Mouse (Mus musculus) retina, postnatal 1 day (tissue): ENCODE measurements around the gene Tspan3.

Source experiments
- DNase-seq: peaks from one replicate; pipeline ENCODE4 v3.0.0-alpha.2; 2012

Tspan3 gene

DNA sequence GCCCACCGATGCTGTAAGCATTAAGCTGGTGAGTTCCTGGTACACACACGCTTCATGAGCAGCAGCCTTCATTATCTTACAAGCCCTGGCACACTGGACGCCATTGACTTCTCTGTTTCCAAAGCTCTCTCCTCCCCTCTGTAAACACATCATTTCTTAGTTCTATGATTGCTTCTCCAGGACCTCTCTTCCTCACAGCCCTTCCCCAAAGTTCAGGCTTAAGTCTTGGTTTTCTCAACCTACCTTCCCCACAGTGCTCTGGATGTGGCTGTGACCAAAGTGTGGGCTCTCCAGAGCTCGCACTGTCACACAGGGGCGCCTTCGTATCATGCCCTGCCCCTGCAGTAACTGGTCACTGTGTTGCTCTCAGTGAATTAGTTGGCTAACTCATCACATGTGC lies at the start of gene Tspan3:
Gene Tspan3, minus strand, starts transcription at position 101 of the 400 bp plus-strand sequence.
- no peak for DNase-seq

DNA sequence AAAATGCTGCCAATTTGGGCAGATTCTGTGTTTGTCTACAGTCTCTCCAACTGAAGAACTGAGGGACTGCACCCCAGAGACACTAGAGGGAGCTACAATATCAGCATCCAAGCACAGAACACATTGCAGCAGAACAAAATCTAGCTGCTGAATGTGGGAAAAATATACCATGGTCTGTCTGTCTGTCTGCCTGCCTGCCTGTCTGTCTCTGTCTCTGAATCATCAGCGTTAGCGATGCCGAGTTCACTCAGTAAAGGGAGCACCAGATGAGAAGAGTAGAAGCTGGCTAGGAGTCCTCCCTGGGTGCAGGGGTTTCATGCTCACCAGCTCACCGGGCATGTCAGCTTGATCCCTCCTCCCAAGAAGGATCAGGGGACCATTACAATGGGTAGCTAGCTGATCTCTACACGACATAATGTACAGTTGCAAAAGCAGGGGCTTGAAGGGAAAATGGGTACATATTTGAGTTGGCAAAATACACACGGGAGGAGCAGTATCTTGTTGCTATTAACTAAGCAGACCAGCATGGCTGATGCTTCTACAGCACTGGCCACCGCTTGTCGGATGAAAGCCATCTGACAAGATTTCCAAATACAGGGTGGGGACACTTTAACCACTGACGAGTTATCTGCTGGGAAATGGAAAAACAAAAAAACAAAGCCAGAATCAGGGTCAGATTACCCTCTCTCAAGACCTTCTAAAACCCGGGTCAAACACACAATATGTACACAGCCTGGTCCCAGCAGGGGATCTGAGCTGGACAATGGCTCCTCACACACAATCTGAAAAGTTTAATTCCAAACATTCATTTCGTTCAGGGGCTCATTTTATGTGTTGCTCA lies 48.4 kb upstream of the Tspan3 start:
- DNase-seq = peak; percentile 82

DNA sequence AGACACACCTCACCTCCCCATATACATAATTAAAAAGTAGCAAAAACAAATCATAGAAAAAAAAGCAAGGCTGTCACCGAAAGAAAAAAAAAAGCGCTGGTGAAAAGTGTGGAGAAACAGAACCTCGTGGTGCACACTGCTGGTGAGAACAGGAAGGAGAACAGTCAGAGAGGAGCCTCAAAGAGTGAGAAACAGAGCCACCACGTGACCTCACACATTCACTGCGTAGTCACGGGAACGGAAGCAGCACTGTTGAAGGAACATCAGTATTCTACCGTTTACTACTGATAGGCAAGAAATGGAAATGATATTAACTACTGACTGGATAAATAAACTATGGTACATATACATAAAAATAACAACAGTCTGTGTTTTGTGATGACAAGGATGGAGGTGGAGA lies 43.5 kb upstream of the Tspan3 start:
- DNase-seq = no peak

DNA sequence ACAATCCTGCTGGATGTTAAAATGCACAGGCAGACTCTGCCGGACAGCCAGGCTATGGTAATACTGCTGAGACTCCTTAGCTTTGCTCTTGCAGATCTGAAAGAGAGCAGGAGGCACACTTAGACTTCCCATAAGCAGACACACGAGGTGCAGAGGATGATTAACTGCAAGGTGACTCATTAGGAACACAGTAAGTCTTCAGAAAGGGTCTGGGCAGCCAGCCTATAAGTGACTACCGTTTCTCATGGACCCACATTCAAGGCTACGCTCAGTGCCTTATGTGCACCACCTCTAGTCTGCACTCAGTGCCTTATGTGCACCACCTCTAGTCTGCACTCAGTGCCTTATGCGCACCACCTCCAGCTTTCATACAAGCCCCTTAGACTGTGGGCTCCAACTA lies 42.2 kb upstream of the Tspan3 start:
- no peak for DNase-seq

DNA sequence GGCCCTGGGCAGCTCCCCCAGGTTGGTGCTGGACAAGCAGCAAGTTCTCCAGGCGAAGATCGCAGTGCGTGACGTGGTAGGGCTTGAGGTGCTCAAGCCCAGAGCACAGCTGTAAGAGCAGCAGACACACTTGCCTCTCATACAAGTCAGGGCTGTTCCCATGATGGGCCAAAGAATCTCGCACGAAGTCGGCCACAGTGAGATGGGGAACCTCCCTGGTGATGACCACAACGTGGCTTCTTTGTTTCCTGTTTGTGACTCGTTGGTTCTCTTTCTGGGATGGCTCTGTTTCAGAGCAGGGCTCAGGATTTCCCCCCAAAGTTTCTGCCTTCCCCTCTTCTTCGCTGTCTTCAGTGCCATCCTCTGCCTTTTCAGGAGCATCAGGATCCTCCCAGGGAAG lies 41.8 kb upstream of the Tspan3 start:
- DNase-seq = no peak

DNA sequence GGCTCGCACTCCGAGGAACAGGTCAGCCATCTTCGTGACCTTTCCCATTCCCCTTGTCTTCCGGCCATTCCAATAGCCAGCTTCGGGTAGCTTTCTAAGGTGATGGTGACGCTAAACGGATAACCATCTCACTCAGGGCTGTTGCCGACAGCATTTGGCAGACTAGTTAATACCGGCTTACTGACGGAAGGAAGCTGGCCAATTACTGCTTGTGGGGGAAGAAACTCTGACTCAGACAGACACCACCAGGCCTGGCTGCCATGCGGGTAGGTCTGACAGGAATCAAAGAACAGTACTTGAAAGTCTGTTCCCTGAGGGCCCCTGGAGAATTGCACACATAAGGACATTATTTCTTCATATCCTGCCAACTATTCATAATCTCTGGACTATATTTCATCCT lies 40.1 kb upstream of the Tspan3 start:
- no peak for DNase-seq

DNA sequence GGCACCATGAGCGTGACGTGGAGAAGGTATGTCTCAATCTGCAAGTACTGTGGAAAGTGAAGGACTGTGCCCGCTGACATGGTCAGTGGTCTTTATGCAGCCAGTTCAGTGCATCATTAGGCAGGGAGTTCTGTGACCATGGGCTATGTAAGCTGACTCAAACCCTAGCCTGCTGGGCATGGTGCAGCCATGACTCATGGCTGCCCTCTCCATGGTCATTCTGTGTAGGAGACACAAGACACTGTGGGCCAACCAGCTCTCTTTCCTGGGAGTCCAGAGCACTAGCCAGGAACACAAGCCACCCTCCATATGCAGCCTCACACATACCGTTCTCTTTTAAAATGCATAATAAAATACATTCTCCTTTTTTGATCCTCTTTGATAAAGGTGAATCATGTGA lies 39.0 kb upstream of the Tspan3 start:
- DNase-seq = no peak

DNA sequence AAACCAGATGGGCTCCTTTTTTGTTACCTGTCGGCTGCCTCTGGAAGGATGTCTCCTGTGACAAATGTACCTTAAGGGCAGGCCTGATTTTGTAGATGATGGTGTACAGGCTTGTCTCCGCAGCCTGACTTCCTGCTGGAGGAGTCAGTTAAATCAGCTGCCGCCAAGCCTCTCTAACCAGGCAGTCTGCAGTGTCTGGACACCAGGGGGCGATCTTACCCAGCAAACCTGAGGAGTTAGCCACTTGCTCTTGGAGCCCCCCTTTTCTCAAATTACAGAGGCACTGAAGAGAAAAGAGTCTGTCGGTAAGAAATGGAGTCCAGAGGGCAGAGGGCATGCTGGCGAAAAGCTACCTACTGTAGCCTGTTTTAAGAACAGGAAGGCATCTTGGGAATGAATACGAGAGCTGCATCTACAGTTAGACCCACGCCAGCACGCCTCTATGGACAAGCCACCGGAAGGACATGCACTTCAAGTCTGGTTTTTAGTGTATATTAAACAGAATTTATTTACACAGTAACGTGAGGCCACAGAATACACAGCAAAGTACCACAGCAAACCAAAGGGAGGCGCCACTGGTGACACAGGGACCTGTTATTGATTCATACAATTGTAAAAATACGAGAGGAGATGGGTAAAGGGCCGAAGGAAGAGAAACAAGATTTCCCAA lies 35.5 kb upstream of the Tspan3 start:
- peak; percentile 87 for DNase-seq

DNA sequence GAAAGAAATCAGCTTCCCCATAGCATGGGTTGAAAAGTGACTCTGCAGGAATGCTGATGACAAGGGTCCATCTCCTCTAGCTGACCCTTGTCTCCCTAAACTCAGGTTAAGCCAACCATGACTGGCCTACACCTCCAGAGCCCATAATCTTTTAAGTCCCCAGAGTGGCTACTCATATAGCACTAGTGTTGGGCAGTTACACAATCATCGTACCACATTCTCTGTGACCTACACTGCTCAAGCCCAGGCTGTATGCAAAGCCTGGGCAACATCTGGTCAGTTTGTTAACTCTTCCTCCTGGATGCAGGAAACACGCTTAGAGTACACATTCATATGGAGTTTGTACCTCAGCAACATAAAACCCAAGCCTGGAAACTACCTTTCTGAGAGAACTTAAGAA lies 34.9 kb upstream of the Tspan3 start:
- no peak for DNase-seq

DNA sequence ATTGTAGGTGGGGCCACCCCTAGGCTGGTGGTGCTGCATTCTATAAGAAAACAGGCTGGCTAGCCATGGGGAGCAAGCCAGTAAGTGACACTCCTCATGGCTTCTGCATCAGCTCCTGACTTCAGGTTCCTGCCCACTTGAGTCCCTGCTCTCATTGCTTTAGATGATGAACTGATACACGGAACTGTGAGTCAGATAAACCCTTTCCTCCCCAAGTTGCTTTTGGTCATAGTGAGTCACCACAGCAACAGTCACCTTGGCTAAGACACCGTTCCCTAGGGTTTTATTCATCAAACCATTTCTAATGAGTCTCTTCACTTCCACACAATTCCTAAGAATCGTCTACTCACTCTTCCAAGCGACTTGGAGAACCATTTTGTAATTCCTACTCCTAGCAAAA lies 31.6 kb upstream of the Tspan3 start:
- DNase-seq = no peak

DNA sequence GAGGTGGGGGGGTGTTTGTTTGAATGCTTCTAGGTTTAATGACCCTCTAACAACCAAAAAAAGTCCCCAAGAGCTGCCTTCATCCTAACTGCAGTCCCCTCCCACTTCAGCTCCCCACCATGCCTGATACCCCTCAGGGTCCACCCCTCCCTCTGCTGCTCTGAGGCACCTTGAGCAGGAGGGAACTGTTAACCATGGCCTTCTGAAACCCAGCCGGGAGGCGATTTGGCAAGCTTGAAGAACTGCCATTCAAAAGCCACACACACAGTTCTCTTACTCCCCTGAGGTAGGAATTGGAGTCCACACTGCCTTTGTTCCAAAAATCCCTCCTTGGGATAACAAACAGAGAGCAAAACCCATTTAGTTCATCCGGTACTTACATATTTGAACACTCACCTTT lies 29.9 kb upstream of the Tspan3 start:
- no peak for DNase-seq

DNA sequence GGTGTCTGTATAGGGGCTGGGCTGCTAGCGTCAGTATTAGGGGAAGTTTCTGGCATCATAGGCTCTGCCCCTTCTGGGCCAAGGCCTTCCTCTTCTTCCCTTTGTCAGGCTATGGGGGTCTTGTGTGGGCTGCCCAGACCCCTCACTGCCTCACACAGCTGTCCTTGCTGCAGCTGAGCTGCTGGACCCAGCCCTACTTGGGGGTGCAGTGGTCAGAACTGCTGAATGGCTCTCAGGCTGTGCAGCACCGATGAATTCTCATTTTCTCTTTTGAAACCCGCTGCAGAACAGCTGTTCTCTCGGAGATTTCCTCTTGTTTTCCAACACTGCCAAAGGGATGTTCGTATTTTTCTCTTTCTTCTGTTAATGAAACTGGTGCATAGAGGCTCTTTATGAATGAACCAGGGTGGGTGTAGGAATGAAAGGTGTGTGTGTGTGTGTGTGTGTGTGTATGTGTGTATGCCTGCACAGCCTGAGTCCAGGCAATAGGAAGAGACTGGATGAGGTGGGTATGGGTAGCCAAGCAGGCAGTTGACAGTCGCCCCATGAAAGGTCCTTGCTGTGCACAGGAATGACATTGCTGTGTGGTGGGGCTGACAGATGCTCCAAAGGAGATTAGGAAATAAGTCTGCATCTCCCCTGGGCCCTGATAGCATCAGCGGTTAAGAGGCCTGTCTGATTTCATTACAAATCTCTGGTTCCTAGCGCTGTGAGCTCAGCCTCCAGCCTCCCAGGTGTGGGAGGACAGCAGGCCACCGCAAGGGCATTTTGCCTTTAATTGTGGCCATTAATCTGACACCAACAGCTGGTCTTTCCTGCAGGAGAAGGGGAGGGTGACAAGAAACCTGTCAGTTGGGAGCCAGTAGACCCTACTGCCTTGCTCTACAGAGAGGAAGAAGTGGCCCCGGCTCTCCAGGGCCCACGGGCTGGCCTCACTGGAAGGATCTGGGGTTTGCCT lies 26.5 kb upstream of the Tspan3 start:
- DNase-seq = peak; percentile 50

DNA sequence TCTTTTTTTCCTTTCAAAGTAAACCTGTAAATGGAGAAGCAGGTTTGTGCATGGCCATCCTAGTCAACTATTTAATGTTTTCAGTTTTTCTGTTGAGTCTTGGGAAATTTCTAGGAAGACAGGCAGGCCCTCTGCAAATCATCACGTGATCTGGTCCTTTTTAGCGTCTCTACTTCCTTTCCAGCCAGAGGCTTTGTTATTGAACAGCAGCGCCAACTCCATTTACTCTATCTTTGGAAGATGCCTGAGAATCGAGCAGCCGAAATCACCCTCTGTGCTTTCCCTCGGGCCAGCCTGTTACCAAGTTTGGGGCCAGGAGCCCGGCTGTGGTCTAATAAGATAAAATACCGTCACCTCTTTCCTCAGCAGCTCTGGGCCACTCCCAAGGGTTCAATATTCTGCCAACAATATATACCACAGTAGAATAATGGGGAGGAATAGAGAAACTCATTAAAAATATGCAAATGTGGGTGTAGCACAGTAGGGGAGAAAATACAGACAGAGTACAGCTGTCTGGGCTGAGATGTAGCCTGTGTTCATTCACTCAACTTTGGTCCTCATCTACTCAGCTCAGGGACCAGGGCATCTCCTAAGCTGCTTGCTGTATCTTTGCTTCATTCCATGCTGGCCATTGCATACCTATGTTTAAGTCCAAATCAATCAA lies 15.0 kb upstream of the Tspan3 start:
- peak; percentile 46 for DNase-seq

DNA sequence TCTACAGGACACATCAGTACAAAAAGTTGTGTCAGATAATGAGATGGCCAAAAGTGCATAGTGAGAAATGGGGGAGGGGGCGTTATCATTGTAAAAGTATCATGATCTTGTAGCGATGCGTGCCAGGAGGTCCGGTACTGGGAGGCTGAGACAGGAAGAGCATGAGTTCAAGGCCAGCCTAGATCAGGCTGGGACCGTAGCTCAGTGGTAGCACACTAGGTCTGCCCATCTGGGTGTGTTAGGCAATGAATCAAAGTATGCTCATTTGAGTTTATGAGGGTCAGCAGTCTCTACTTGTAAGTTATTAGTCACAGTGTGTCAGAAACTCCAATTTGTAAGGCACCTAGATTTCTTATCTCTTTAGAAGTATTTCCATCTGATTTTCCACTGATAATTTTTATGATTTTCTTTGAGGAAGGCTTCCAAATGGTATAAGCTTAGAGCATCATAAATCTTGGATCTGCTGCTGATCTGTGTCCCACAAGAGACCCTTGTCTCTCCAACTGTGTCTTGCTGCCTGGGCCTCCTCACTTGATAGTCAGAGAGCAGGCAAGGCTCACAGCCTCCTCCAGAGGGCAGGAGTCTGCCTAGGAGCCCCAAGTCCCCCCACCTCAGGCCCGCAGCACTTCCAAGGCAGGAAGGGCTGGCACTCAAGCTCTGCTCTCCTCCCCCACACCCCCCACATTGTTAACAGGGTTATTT lies 14.3 kb upstream of the Tspan3 start:
- DNase-seq = peak; percentile 47

DNA sequence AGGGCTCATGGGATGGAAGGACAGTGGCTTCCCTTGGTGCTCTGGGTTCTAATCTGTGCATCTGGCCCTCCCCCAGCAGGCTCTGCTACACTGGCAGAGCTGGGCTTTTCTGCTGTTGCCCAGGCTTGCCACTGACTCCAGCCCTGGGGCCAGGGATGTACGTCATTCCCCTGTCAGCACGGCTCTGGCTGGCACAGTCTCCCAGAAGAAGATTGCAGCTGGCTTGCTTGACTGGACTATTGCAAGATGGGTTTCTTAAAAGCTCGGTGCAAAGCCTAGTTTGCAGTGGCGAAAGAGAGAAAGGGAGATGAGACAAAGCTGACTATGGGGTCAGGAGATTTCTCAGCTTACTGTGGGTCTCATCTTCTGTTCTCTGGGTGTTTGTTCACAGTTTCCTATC lies 12.1 kb upstream of the Tspan3 start:
- DNase-seq = no peak

DNA sequence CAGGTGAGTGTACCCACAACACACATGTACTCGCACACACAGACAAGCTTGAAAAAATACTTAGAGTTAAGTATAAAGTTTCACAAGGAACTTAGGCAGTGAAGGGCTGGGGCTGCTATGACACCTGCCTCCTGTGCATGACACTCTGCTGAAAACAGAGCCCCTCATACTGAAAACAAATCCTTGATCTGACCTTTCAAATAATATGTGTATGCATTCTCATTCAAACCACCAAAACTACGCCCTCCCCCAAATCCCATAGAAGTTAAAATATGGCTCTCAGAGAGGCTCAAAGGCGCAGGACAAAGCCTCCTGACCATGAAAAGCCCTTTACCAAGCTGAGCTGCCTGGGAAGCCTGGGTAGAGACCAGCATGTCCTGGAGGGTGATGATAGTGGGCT lies 10.0 kb upstream of the Tspan3 start:
- DNase-seq = no peak

DNA sequence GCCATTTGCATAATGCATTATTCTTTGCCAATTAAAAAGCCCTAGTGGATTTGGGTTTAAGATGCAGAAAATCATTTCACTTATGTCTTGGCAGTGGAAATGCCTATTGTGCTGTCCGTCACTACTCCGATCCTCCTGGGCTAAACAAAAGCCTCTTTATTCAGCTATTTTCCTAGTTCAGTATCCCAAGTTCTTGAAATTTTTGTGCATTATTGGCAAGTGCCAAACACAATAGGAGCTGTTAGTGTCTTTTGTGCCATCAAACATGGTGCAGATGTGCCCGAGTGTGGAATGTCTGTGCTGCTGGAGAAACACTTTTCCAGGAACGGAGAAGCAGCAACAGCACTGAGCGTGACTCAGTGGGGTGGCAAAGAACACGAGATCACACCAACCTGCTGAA lies 2.4 kb upstream of the Tspan3 start:
- peak; percentile 40 for DNase-seq

DNA sequence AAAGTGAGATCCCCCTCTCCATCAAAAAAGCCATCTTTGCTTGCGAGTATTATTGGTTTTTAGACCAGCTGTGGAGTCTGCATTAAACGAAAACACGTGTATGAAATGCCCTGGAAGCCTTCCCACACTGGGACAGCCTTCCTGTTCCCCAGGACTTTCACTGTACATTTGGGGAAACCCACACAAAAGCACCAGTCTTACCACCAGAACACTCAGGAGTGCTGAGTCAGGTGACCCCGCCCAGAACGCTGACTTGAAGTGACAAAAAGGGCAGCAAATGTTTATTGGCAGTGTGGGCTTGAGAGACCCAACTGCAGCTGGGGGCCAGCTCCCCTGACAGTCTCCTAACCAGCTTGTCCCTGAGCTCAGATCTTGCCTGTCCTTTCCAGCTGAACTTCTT lies 884 bp upstream of the Tspan3 start:
- DNase-seq = no peak

DNA sequence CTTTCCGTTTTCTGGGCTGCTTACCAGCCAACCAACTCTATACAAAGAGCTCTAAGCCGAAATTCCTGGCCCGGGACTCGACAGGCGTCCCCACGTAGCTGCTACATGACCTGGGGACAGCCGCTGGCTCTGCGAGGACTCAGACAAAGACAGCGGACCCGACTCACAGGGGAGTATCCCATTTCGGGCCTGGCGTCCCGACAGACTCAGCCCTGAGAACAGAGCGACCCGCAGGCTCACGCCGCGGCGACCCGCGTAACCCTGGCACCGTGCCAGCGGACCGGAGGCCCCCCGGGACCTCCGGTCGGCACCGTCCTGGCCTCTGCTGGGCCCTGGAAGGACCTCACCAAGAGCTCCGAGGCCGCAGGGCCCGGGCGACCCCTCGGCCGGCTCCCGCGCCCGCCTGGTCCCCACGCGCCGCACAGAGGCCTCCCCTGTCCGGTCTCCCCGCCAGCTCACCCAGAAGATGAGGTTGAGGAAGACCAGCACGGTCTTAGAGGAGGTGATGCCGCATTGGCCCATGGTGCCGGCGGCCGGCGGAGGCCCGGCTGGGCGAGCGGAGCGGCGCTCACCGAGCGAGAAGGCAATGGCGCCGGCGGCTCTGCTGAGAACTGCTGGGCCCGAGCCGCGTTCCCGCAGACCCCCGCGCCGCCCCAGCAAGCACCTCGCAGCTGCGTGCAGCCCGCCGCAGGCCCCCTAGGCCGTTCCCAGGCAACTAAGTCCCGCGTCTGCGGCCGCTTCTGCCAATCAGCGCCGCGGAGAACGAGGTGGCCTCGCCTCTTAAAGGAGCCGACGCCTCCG lies 4.7 kb downstream of the Tspan3 start:
- peak; percentile 96 for DNase-seq

DNA sequence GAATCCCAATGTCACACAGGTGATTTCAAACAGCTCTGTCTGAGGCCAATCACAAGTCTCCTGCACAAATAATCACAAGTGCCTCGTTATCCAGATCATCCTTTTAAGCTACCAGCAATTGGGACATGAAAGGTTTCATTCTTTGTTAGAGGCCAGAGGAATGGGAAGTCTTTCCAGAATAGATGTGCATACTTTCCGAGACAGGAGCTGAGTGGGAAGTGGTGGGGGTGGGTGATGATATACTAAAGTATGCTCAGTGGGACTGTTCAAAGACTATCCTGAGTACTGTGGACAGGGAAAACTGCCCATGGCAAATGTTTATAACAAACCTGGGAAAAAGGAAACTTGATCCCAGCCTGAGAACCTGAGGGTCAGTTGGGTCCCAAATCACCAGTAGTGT lies 5.8 kb downstream of the Tspan3 start:
- DNase-seq = no peak

DNA sequence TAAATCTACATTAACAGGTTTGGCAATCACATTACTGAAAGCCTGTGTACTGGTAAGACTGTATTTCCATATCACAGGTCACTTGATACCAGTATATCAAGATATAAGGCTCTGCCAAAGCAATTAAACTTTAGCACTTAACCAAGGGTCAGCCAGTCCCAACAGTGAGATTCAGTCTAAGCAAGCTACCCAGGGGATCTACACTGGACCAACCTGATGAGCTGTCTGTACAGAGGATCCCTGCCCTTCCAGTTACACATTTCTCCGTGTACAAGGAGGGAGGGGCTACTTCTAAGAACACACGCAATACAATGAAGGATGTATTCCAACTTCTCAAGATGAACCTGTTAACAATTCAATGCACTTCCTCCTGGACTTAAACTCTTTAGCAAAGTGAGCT lies 7.2 kb downstream of the Tspan3 start:
- no peak for DNase-seq
